Mouse (Mus musculus) myocyte (in vitro differentiated cells): ENCODE measurements at regions not wholly inside any gene's neighbourhood (a gene's known extent, or its start where the extent isn't known, plus 50 kb on each side); places are given as distances from the start of the nearest gene placed in this dataset.

ENCODE experiments used
- E2F4 ChIP-seq: IDR thresholded peaks from one replicate; pipeline ENCODE4 v1.6.1; 2011; ENCODE audit warnings: mild to moderate bottlenecking, control low read depth, moderate library complexity; ENCODE audit not compliant: insufficient read depth
- MAX ChIP-seq: IDR thresholded peaks from one replicate; pipeline ENCODE4 v1.6.1; 2011; ENCODE audit warnings: low read depth, mild to moderate bottlenecking, control low read depth
- POLR2A ChIP-seq: IDR thresholded peaks from one replicate; pipeline ENCODE4 v1.6.1; 2011; ENCODE audit warnings: low read depth, mild to moderate bottlenecking, control low read depth, moderate library complexity; ENCODE audit not compliant: insufficient read length
- POLR2AphosphoS2 ChIP-seq: IDR thresholded peaks from one replicate; pipeline ENCODE4 v1.6.1; 2011; ENCODE audit warnings: low read depth, control low read depth; ENCODE audit not compliant: insufficient read length
- TCF12 ChIP-seq: IDR thresholded peaks from one replicate; pipeline ENCODE4 v1.6.1; 2011; ENCODE audit warnings: mild to moderate bottlenecking, control low read depth; ENCODE audit not compliant: poor library complexity, insufficient read depth, severe bottlenecking
- USF1 ChIP-seq: IDR thresholded peaks from one replicate; pipeline ENCODE4 v1.6.1; 2011; ENCODE audit warnings: low read depth, mild to moderate bottlenecking, control low read depth, moderate library complexity

DNA sequence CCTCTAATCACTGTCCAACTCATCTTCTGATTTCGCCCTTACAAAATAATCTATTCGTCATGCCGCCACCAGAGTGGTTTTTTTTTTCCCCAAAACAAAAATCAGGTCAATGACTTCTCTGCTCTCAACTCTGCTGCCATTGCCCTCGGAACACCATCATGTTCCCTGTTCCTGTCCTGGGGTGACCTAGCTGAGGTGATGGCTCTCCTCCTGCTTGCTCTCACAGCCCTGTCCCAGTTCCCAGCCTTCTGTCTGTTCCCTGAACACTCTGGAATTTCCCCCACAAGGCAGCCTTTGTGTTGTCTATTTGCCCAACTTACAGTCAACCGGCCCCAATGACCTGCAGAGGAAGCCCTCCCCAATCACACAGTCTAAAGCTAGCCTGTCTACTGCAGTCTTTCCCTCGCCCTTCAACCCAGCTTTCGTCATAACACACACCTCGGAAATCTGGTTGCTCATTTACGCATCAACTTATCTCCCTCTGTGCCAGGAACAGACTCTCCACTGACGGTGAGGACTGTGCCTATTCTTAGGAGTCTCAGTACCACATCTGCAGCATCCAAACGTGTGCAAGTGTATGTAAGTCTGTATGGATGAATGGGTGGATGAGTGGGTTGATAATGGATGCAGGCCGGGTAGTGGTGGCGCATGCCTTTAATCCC, 53.2 kb upstream of the Grik3 start:
- TF ChIP-seq E2F4: no peak
- no peak for TF ChIP-seq USF1
- no peak for TF ChIP-seq POLR2A
- no peak for TF ChIP-seq MAX
- no peak for TF ChIP-seq TCF12
- TF ChIP-seq POLR2AphosphoS2: no peak
